In genomic region chr2:26587044-26587405, GRCm38 (mm10) we compare ENCODE assay signal across 8 mouse cellular contexts. TPM values are rescaled to one million over a fixed set of nuclear protein-coding genes. Genes with fewer than 3 reads are reported as not detected.
DNase-seq lines count a peak whose midpoint lies in the region; ATAC-seq and TF ChIP-seq lines count a peak whose summit lies in the region.

No protein-coding gene starts in this region.

- no peak for TF ChIP-seq EP300 in ES-Bruce4 (IDR thresholded peaks at IDR 0.05; ENCODE audit: insufficient read depth, low read depth, low read length)

- peak overlapping the region; percentile 83 for H3K9ac ChIP-seq in heart, embryonic 16.5 days (ENCODE audit: low read length)
- peak overlapping the region; percentile 66 for H3K9ac ChIP-seq in ES-Bruce4 (ENCODE audit: low read depth, poor library complexity, severe bottlenecking)
- H3K9ac ChIP-seq in embryonic facial prominence, embryonic 14.5 days (ENCODE audit: low read depth, low read length): peak overlapping the region; percentile 76
- H3K9ac ChIP-seq in limb, embryonic 12.5 days (replicated peaks): peak overlapping the region; percentile 75

- no peak for DNase-seq in heart, postnatal 10 days
- no peak for DNase-seq in embryonic facial prominence, embryonic 14.5 days (ENCODE audit: low spot score)
- no peak for DNase-seq in layer of hippocampus, postnatal 10 days (ENCODE audit: low spot score in 2 of 2)
- no peak for DNase-seq in gastrocnemius, adult 18-20 months (ENCODE audit: low spot score)

- no peak; the same call in 1 of the 2 replicates for ATAC-seq in heart, embryonic 16.5 days (replicated peaks; ENCODE audit: extremely low read depth, insufficient read depth, low FRiP score)
- ATAC-seq in embryonic facial prominence, embryonic 14.5 days (ENCODE audit: low read depth): peak; percentile 31
- ATAC-seq in limb, embryonic 12.5 days (ENCODE audit: insufficient number of reproducible peaks, insufficient read depth, low FRiP score, low TSS enrichment, low read depth): no peak

- peak overlapping the region; percentile 73 for H3K4me3 ChIP-seq in heart, embryonic 16.5 days (ENCODE audit: low read length)
- peak overlapping the region; percentile 66 for H3K4me3 ChIP-seq in ES-Bruce4 (ENCODE audit: low read depth, low read length)
- peak overlapping the region; percentile 65 for H3K4me3 ChIP-seq in embryonic facial prominence, embryonic 14.5 days (ENCODE audit: low read depth, low read length)
- H3K4me3 ChIP-seq in limb, embryonic 12.5 days (replicated peaks): peak overlapping the region; percentile 65
- H3K4me3 ChIP-seq in olfactory bulb, adult 2 months (ENCODE audit: insufficient read depth, low read depth, low read length): peak overlapping the region; percentile 69

- peaks cover 3% of the 10 kb centered on the region; the same call in 1 of the 2 replicates for H3K36me3 ChIP-seq in heart, embryonic 16.5 days (ENCODE audit: control insufficient read depth, insufficient read depth)
- H3K36me3 ChIP-seq in ES-Bruce4 (ENCODE audit: control insufficient read depth, insufficient read depth, low read length, poor library complexity, severe bottlenecking): no peaks in the 10 kb centered on the region
- no peaks in the 10 kb centered on the region; the same call in 1 of the 2 replicates for H3K36me3 ChIP-seq in embryonic facial prominence, embryonic 14.5 days (ENCODE audit: control insufficient read depth, insufficient read depth, low read length)
- peaks cover 5% of the 10 kb centered on the region; the same call in 1 of the 2 replicates for H3K36me3 ChIP-seq in limb, embryonic 12.5 days

- H3K9me3 ChIP-seq in heart, embryonic 16.5 days (replicated peaks; ENCODE audit: control insufficient read depth, low read length): no peaks in the 10 kb centered on the region
- H3K9me3 ChIP-seq in ES-Bruce4 (replicated peaks; ENCODE audit: control insufficient read depth, insufficient read depth, low read length, poor library complexity, severe bottlenecking): no peaks in the 10 kb centered on the region
- H3K9me3 ChIP-seq in embryonic facial prominence, embryonic 14.5 days (ENCODE audit: control insufficient read depth, low read length): no peaks in the 10 kb centered on the region
- H3K9me3 ChIP-seq in limb, embryonic 12.5 days: no peaks in the 10 kb centered on the region

- no peaks in the 10 kb centered on the region; the same call in 1 of the 2 replicates for H3K27me3 ChIP-seq in heart, embryonic 16.5 days (ENCODE audit: control insufficient read depth, insufficient read depth, low read length)
- H3K27me3 ChIP-seq in ES-Bruce4 (ENCODE audit: control insufficient read depth, insufficient read depth, low read length, poor library complexity, severe bottlenecking): no peaks in the 10 kb centered on the region
- H3K27me3 ChIP-seq in embryonic facial prominence, embryonic 14.5 days (replicated peaks; ENCODE audit: control insufficient read depth, insufficient read depth, low read length): no peaks in the 10 kb centered on the region
- H3K27me3 ChIP-seq in limb, embryonic 12.5 days: no peaks in the 10 kb centered on the region; the same call in 1 of the 2 replicates

- no peak for TF ChIP-seq POLR2A in ES-Bruce4 (IDR thresholded peaks at IDR 0.05; ENCODE audit: insufficient read depth, low read length)
- TF ChIP-seq POLR2A in olfactory bulb, adult 2 months (IDR thresholded peaks at IDR 0.05; ENCODE audit: insufficient read depth, low read depth, low read length): no peak

- peak overlapping the region; percentile 81 for H3K27ac ChIP-seq in heart, embryonic 16.5 days (ENCODE audit: low read length)
- no peak overlapping the region for H3K27ac ChIP-seq in ES-Bruce4 (ENCODE audit: insufficient read depth, low read length)
- peak overlapping the region; percentile 56 for H3K27ac ChIP-seq in embryonic facial prominence, embryonic 14.5 days (replicated peaks; ENCODE audit: low read depth, low read length)
- peak overlapping the region; percentile 66 for H3K27ac ChIP-seq in limb, embryonic 12.5 days
- no peak overlapping the region for H3K27ac ChIP-seq in olfactory bulb, adult 2 months (ENCODE audit: insufficient read depth, low read depth, low read length)

- WGBS in heart, embryonic 16.5 days: 4% methylated on average over 11 of the region's 11 CpGs
- WGBS in embryonic facial prominence, embryonic 14.5 days: 5% methylated on average over 11 of the region's 11 CpGs
- WGBS in limb, embryonic 12.5 days: 5% methylated on average over 11 of the region's 11 CpGs
- 11% methylated on average over 11 of the region's 11 CpGs for WGBS in olfactory bulb, adult 2 months

- peaks cover 24% of the 10 kb centered on the region for H3K4me1 ChIP-seq in heart, embryonic 16.5 days (ENCODE audit: control insufficient read depth, insufficient read depth, low read length)
- H3K4me1 ChIP-seq in ES-Bruce4 (ENCODE audit: control insufficient read depth, insufficient read depth, low read length): peaks cover 6% of the 10 kb centered on the region
- no peaks in the 10 kb centered on the region for H3K4me1 ChIP-seq in embryonic facial prominence, embryonic 14.5 days (ENCODE audit: control insufficient read depth, insufficient read depth, low read length)
- H3K4me1 ChIP-seq in limb, embryonic 12.5 days (replicated peaks): peaks cover 20% of the 10 kb centered on the region
- peaks cover 5% of the 10 kb centered on the region; the same call in 1 of the 2 replicates for H3K4me1 ChIP-seq in olfactory bulb, adult 2 months (ENCODE audit: control insufficient read depth, insufficient read depth, low read length)

- peak overlapping the region; percentile 81 for H3K4me2 ChIP-seq in heart, embryonic 16.5 days (ENCODE audit: low read depth, low read length)
- H3K4me2 ChIP-seq in embryonic facial prominence, embryonic 14.5 days (ENCODE audit: low read depth, low read length): peak overlapping the region; percentile 74
- peak overlapping the region; percentile 72 for H3K4me2 ChIP-seq in limb, embryonic 12.5 days

- no peak for TF ChIP-seq CTCF in ES-Bruce4 (IDR thresholded peaks at IDR 0.05; ENCODE audit: low read depth, low read length)
- TF ChIP-seq CTCF in olfactory bulb, adult 2 months (IDR thresholded peaks at IDR 0.05; ENCODE audit: insufficient read depth, low read depth, low read length): 0 out of 2 replicates have a peak, but pooled peaks have one; percentile 0

- intact Hi-C loops in heart, postnatal 10 days (cut with DNase I): no loop called here

RNA-seq across cellular contexts. Expression of gene Gm20532, which starts 0.6 kb away (rescaled TPM):
- not detected in 2 replicates for polyA plus RNA-seq in heart, embryonic 16.5 days (2015; fragmentation: Nextera tagmentation; extraction: Ambion mirVana)
- total RNA-seq in heart, postnatal 10 days (2021): under 1 TPM in 1 of 2 experiments, not detected in 1; 0.36 TPM
- not detected in 2 replicates for polyA plus RNA-seq in ES-Bruce4 (2011; ENCODE audit: insufficient read depth, insufficient read length, low read depth, missing spikeins)
- polyA plus RNA-seq in embryonic facial prominence, embryonic 14.5 days (2014; fragmentation: Nextera tagmentation; extraction: Ambion mirVana): not detected in 2 replicates
- polyA plus RNA-seq in limb, embryonic 12.5 days (2016; fragmentation: Nextera tagmentation; extraction: Ambion mirVana): 0.31 TPM in 1 of 2 replicates, not detected in the other
- polyA plus RNA-seq in olfactory bulb, adult 2 months (2012; ENCODE audit: insufficient read depth, insufficient read length, low replicate concordance, missing spikeins): not detected in 2 replicates
- total RNA-seq in layer of hippocampus, postnatal 10 days (2021): not detected
- total RNA-seq in gastrocnemius, adult 18-20 months (2021): not detected

RNA-seq across cellular contexts. Expression of gene Egfl7, which starts 7.2 kb away (rescaled TPM):
- polyA plus RNA-seq in heart, embryonic 16.5 days (2015; fragmentation: Nextera tagmentation; extraction: Ambion mirVana): 188 and 216 TPM in 2 replicates
- 100 to 1,000 TPM; 325 to 346 TPM for total RNA-seq in heart, postnatal 10 days (2021)
- polyA plus RNA-seq in ES-Bruce4 (2011; ENCODE audit: insufficient read depth, insufficient read length, low read depth, missing spikeins): 37.7 and 41.1 TPM in 2 replicates
- polyA plus RNA-seq in embryonic facial prominence, embryonic 14.5 days (2014; fragmentation: Nextera tagmentation; extraction: Ambion mirVana): 110 and 119 TPM in 2 replicates
- 77.4 and 82.1 TPM in 2 replicates for polyA plus RNA-seq in limb, embryonic 12.5 days (2016; fragmentation: Nextera tagmentation; extraction: Ambion mirVana)
- polyA plus RNA-seq in olfactory bulb, adult 2 months (2012; ENCODE audit: insufficient read depth, insufficient read length, low replicate concordance, missing spikeins): not detected in 2 replicates
- 100 to 1,000 TPM in 1 of 2 experiments, 10 to 100 TPM in 1; 82.2 to 102 TPM for total RNA-seq in layer of hippocampus, postnatal 10 days (2021)
- 10 to 100 TPM; 19.6 to 34.7 TPM for total RNA-seq in gastrocnemius, adult 18-20 months (2021)

RNA-seq across cellular contexts. Expression of gene Agpat2, which starts 17.2 kb away (rescaled TPM):
- polyA plus RNA-seq in heart, embryonic 16.5 days (2015; fragmentation: Nextera tagmentation; extraction: Ambion mirVana): 25.9 and 28.5 TPM in 2 replicates
- 10 to 100 TPM; 53.3 to 78.7 TPM for total RNA-seq in heart, postnatal 10 days (2021)
- polyA plus RNA-seq in ES-Bruce4 (2011; ENCODE audit: insufficient read depth, insufficient read length, low read depth, missing spikeins): 19.7 and 21.0 TPM in 2 replicates
- 25.1 and 26.7 TPM in 2 replicates for polyA plus RNA-seq in embryonic facial prominence, embryonic 14.5 days (2014; fragmentation: Nextera tagmentation; extraction: Ambion mirVana)
- 17.1 and 18.4 TPM in 2 replicates for polyA plus RNA-seq in limb, embryonic 12.5 days (2016; fragmentation: Nextera tagmentation; extraction: Ambion mirVana)
- polyA plus RNA-seq in olfactory bulb, adult 2 months (2012; ENCODE audit: insufficient read depth, insufficient read length, low replicate concordance, missing spikeins): not detected in 2 replicates
- 1 to 10 TPM; 2.1 to 2.5 TPM for total RNA-seq in layer of hippocampus, postnatal 10 days (2021)
- 1 to 10 TPM; 6.3 to 7.5 TPM for total RNA-seq in gastrocnemius, adult 18-20 months (2021)

RNA-seq across cellular contexts. Expression of gene Fam69b, which starts 41.2 kb away (rescaled TPM):
- polyA plus RNA-seq in heart, embryonic 16.5 days (2015; fragmentation: Nextera tagmentation; extraction: Ambion mirVana): 12.5 and 15.8 TPM in 2 replicates
- total RNA-seq in heart, postnatal 10 days (2021): 10 to 100 TPM; 13.8 to 16.8 TPM
- 4.9 and 5.3 TPM in 2 replicates for polyA plus RNA-seq in ES-Bruce4 (2011; ENCODE audit: insufficient read depth, insufficient read length, low read depth, missing spikeins)
- 31.1 and 40.1 TPM in 2 replicates for polyA plus RNA-seq in embryonic facial prominence, embryonic 14.5 days (2014; fragmentation: Nextera tagmentation; extraction: Ambion mirVana)
- polyA plus RNA-seq in limb, embryonic 12.5 days (2016; fragmentation: Nextera tagmentation; extraction: Ambion mirVana): 61.7 and 66.3 TPM in 2 replicates
- polyA plus RNA-seq in olfactory bulb, adult 2 months (2012; ENCODE audit: insufficient read depth, insufficient read length, low replicate concordance, missing spikeins): not detected in 2 replicates
- total RNA-seq in layer of hippocampus, postnatal 10 days (2021): 10 to 100 TPM; 75.0 to 82.7 TPM
- total RNA-seq in gastrocnemius, adult 18-20 months (2021): 1 to 10 TPM; 1.9 TPM

Comparison
In these comparisons a context has a peak if more than half of its experiments do, and no peak if none do; other contexts are left out.
1. H3K27ac ChIP-seq: peak in heart, embryonic 16.5 days (single experiment), embryonic facial prominence, embryonic 14.5 days (single experiment) and limb, embryonic 12.5 days (single experiment); none in ES-Bruce4 (single experiment) and olfactory bulb, adult 2 months (single experiment).
2. RNA of gene Egfl7, which starts 7.2 kb away (polyA plus RNA-seq): 188 to 216 TPM in heart, embryonic 16.5 days, 110 to 119 TPM in embryonic facial prominence, embryonic 14.5 days, 77.4 to 82.1 TPM in limb, embryonic 12.5 days and 37.7 to 41.1 TPM in ES-Bruce4; not detected in olfactory bulb, adult 2 months; every median in the first group is over 10 times any median in the second.
3. RNA of gene Agpat2, which starts 17.2 kb away (polyA plus RNA-seq): 25.9 to 28.5 TPM in heart, embryonic 16.5 days, 25.1 to 26.7 TPM in embryonic facial prominence, embryonic 14.5 days, 19.7 to 21.0 TPM in ES-Bruce4 and 17.1 to 18.4 TPM in limb, embryonic 12.5 days; not detected in olfactory bulb, adult 2 months; every median in the first group is over 10 times any median in the second.
4. Peak in every context shown above with its lines, with median percentiles within 50 percentile points of each other: H3K4me2 ChIP-seq, H3K4me3 ChIP-seq and H3K9ac ChIP-seq.